26 mouse cellular contexts compared by ENCODE assay signal in genomic region chr5:101885039-101885438, GRCm38 (mm10).
"Had no signal": no experiment of that assay in that cellular context is flagged by ENCODE, and none has a peak within 500 bp of the region (broad histone marks: within the 10 kb centered on the region; RNA-seq: fewer than 3 reads in every experiment).

No protein-coding gene starts in this region.

- H3K9ac ChIP-seq: hindbrain, embryonic 12.5 days; hindbrain, embryonic 14.5 days; intestine, embryonic 15.5 days; limb, embryonic 12.5 days; liver, embryonic 13.5 days; liver, embryonic 15.5 days; liver, postnatal 0 days had no signal

- H3K27me3 ChIP-seq: hindbrain, embryonic 12.5 days; intestine, embryonic 15.5 days; limb, embryonic 12.5 days; liver, embryonic 13.5 days; liver, embryonic 15.5 days had no signal

- H3K4me2 ChIP-seq: hindbrain, embryonic 12.5 days; hindbrain, embryonic 14.5 days; intestine, embryonic 15.5 days; limb, embryonic 12.5 days; liver, embryonic 11.5 days; liver, embryonic 13.5 days; liver, embryonic 15.5 days had no signal

- ATAC-seq: hindbrain, embryonic 16.5 days; inflammation-experienced regulatory T-cells, adult 6 months; intestine, embryonic 15.5 days; intestine, postnatal 0 days; liver, postnatal 0 days had no signal

- H3K4me1 ChIP-seq: hindbrain, embryonic 10.5 days; hindbrain, embryonic 12.5 days; intestine, embryonic 15.5 days; limb, embryonic 10.5 days; limb, embryonic 12.5 days; liver, embryonic 13.5 days; liver, embryonic 15.5 days had no signal

- DNase-seq: gastrocnemius, adult 2 months; gastrocnemius, postnatal 10 days; gastrocnemius, postnatal 25 days; heart, postnatal 14 days; heart, postnatal 4 days; kidney, adult 18-20 months; kidney, adult 8-10 months; kidney, postnatal 10 days; kidney, postnatal 25 days; kidney, postnatal 4 days; liver; liver, embryonic 13.5 days; liver, postnatal 0 days had no signal

- H3K4me3 ChIP-seq: gastrocnemius, adult 2 months; hindbrain, embryonic 10.5 days; hindbrain, embryonic 12.5 days; intestine, embryonic 15.5 days; layer of hippocampus, adult 2 months; left cerebral cortex, adult 2 months; limb, embryonic 10.5 days; limb, embryonic 12.5 days; liver, embryonic 13.5 days; liver, embryonic 15.5 days had no signal

- H3K27ac ChIP-seq: gastrocnemius, adult 2 months; hindbrain, embryonic 10.5 days; hindbrain, embryonic 12.5 days; hindbrain, embryonic 14.5 days; intestine, embryonic 15.5 days; layer of hippocampus, adult 2 months; left cerebral cortex, adult 2 months; limb, embryonic 10.5 days; limb, embryonic 12.5 days; liver, embryonic 13.5 days; liver, embryonic 15.5 days had no signal

- H3K9me3 ChIP-seq: hindbrain, embryonic 10.5 days; hindbrain, embryonic 12.5 days; intestine, embryonic 15.5 days; limb, embryonic 10.5 days; limb, embryonic 12.5 days; liver, embryonic 13.5 days; liver, embryonic 15.5 days had no signal
